Mouse (Mus musculus) heart, adult 2 months (tissue): Measurements from ENCODE around the gene Dnajb4. TPM values are rescaled to one million over a fixed set of nuclear protein-coding genes. Genes with fewer than 3 reads are reported as not detected.

ENCODE experiments used
- DNase-seq, 2 experiments: peaks; one replicate each; pipeline ENCODE4 v3.0.0; 2021
- H3K27ac ChIP-seq: fragments of 200-600 bp; 2 replicates; pipeline ENCODE4 v1.8.1; 2022
- H3K27me3 ChIP-seq: fragments of 200-500 bp; 2 replicates; pipeline ENCODE4 v1.6.1; 2012; ENCODE audit warnings: mild to moderate bottlenecking, low read length, inconsistent platforms, mixed read lengths; ENCODE audit not compliant: control insufficient read depth, insufficient read depth
- H3K36me3 ChIP-seq: fragments of 200-500 bp; 2 replicates; pipeline ENCODE4 v1.6.1; 2012; ENCODE audit warnings: low read length, inconsistent platforms; ENCODE audit not compliant: control insufficient read depth, insufficient read depth
- H3K4me1 ChIP-seq: fragments of 200-500 bp; 2 replicates; pipeline ENCODE4 v1.6.1; 2011; ENCODE audit warnings: low read length; ENCODE audit not compliant: control insufficient read depth, insufficient read depth
- H3K4me3 ChIP-seq: fragments of 200-600 bp; 2 replicates; pipeline ENCODE4 v1.8.1; 2022
- H3K79me2 ChIP-seq: fragments of 200-500 bp; replicated peaks from 2 replicates; pipeline ENCODE4 v1.6.1; 2012; ENCODE audit warnings: mild to moderate bottlenecking, inconsistent platforms, low read length, moderate library complexity, mixed read lengths; ENCODE audit not compliant: control insufficient read depth, insufficient read depth
- H3K9ac ChIP-seq: fragments of 200-500 bp; 2 replicates; pipeline ENCODE4 v1.6.1; 2012; ENCODE audit warnings: low read depth, mild to moderate bottlenecking, control low read depth, inconsistent platforms, low read length, mixed read lengths
- CTCF ChIP-seq: fragments of 200-600 bp; IDR thresholded peaks from 2 replicates; pipeline ENCODE4 v1.8.1; 2022; ENCODE audit warnings: antibody characterized with exemption, mild to moderate bottlenecking, moderate library complexity
- EP300 ChIP-seq: fragments of 200-500 bp; IDR thresholded peaks from 2 replicates; pipeline ENCODE4 v1.6.1; 2011; ENCODE audit warnings: low read depth, low read length, control low read depth; ENCODE audit not compliant: insufficient read depth
- POLR2A ChIP-seq: fragments of 200-500 bp; IDR thresholded peaks from 2 replicates; pipeline ENCODE4 v1.6.1; 2011; ENCODE audit warnings: mild to moderate bottlenecking, low read depth, low read length, control low read depth; ENCODE audit not compliant: insufficient read depth
- WGBS: fragments of 180-500 bp; shearing (Covaris S2); methylation state at CpG from one replicate; pipeline ENCODE4 v1.1.7; 2018; 5-methylcytosine and 5-hydroxymethylcytosine counted together
- intact Hi-C: fragments of 180-260 bp; cut with DNase I; formaldehyde crosslinking; loops from one replicate; pipeline ENCODE4 v1.15.1; 2025
- polyA plus RNA-seq: library from polyadenylated mRNA; depleted of rRNA; stranded (reverse); fragments of >200 nt; gene quantifications from 2 replicates; pipeline ENCODE4 v1.2.3, GENCODE M21; 2012
- total RNA-seq, 2 experiments: library from RNA; stranded (reverse); gene quantifications; 2 replicates each; pipeline ENCODE4 v1.2.3; 2021

Gene Dnajb4
- total and polyA plus RNA-seq, 3 experiments: 18.1 to 102 (median 98.4) TPM

DNA sequence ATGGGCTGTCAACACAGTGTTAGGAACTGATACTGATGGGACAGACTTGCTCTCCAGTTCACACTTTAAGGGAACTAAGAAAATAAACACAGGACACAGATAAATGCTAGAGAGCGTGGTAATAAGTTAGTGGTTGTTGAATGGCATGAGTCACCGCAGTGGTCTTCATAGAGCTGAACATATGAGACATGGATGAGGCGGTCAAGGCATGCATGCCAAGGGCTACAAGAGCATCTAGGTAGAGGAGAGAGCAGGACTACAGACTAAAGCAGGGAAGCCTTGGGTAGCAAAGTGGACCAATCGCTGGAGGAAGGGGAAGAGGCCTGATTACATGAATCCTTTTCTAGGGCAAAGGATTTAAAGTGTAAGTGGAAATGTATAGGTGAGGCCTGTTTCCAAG, 2.9 kb downstream of the Dnajb4 start:
- peaks cover 7% of the 10 kb centered on the region for H3K79me2 ChIP-seq
- H3K36me3 ChIP-seq: peaks cover 6% of the 10 kb centered on the region
- H3K27ac ChIP-seq: no peak overlapping the region
- no peak overlapping the region for H3K9ac ChIP-seq
- no peaks in the 10 kb centered on the region for H3K27me3 ChIP-seq
- H3K4me3 ChIP-seq: no peak overlapping the region
- DNase-seq: no peak
- TF ChIP-seq EP300: no peak
- no peak for TF ChIP-seq POLR2A
- no peak for TF ChIP-seq CTCF
- intact Hi-C loops: no loop called here
- 98% methylated on average over 4 of the region's 4 CpGs for WGBS
- peaks cover 7% of the 10 kb centered on the region for H3K4me1 ChIP-seq

GRCm38 (mm10) chr3:152204577-152204976, 5.5 kb downstream of the Dnajb4 start:
- WGBS: 62% methylated on average over 3 of the region's 3 CpGs
- Histone ChIP-seq H3K36me3 (peaks cover 2% of the 10 kb centered on the region), H3K4me1 (peaks cover 3% of the 10 kb centered on the region; the same call in 1 of the 2 replicates), H3K79me2 (peaks cover 4% of the 10 kb centered on the region), H3K9ac (no peak overlapping the region), H3K27me3 (no peaks in the 10 kb centered on the region), H3K4me3 (no peak overlapping the region), H3K27ac (no peak overlapping the region)
- intact Hi-C loops: no loop called here
- no peak for TF ChIP-seq CTCF
- TF ChIP-seq POLR2A: no peak
- no peak for TF ChIP-seq EP300
- no peak for DNase-seq

- peaks cover 2% of the 10 kb centered on the region for H3K36me3 ChIP-seq
- no peak for TF ChIP-seq POLR2A
- TF ChIP-seq CTCF: no peak
- H3K27ac ChIP-seq: no peak overlapping the region
- H3K27me3 ChIP-seq: no peaks in the 10 kb centered on the region
- WGBS: 63% methylated on average over 3 of the region's 3 CpGs
- H3K79me2 ChIP-seq: peaks cover 4% of the 10 kb centered on the region
- no peak overlapping the region for H3K9ac ChIP-seq
- no peak overlapping the region for H3K4me3 ChIP-seq
- peaks cover 1% of the 10 kb centered on the region; the same call in 1 of the 2 replicates for H3K4me1 ChIP-seq
- intact Hi-C loops: no loop called here
- no peak for DNase-seq
Observed at GRCm38 (mm10) chr3:152203996-152204395, 6.1 kb downstream of the Dnajb4 start.

DNA sequence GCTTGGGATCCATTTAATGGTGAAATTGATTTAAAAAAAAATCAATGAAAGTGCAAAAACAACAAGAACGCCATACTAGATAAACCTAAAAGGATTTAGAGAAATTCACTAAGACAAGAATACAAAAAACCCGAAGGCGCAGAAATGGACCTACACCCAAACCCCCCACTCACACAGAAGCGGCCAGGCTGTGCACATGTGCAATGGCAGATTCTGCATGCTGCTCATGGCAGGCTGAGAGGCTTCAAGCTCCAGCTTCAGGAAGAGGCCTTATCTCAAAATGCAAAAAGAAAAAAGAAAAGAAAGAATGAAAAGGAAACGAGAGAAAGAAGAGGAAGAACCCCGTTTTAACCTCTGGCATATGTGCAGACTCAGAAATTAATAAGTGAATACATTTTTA, 6.7 kb downstream of the Dnajb4 start:
- no peak overlapping the region for H3K27ac ChIP-seq
- intact Hi-C loops: no loop called here
- H3K27me3 ChIP-seq: no peaks in the 10 kb centered on the region
- H3K4me3 ChIP-seq: no peak overlapping the region
- DNase-seq: no peak
- peaks cover 2% of the 10 kb centered on the region for H3K36me3 ChIP-seq
- no peak for TF ChIP-seq POLR2A
- TF ChIP-seq EP300: no peak
- no peak for TF ChIP-seq CTCF
- 75% methylated on average over 6 of the region's 6 CpGs for WGBS
- H3K9ac ChIP-seq: no peak overlapping the region
- H3K4me1 ChIP-seq: no peaks in the 10 kb centered on the region
- H3K79me2 ChIP-seq: peaks cover 2% of the 10 kb centered on the region; the same call in 1 of the 2 replicates

DNA sequence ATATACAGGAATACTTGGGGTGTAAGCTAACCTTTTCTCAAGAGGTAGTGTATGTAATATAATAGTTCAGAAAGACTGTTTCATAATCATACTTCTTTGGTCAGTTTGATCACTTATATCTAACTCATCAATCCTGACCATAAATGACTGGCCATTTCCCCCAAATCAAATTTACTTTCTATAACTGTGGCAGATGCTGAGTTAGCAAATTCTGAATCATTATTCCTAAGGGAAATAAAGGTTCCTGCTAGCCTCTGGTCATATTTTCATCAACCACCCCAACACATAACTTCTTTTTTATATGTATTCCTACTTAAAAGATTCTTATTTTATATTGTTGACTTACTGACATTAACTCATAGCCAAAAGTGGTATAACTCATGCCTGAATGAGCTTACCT, 7.2 kb downstream of the Dnajb4 start:
- H3K9ac ChIP-seq: no peak overlapping the region
- H3K36me3 ChIP-seq: peaks cover 2% of the 10 kb centered on the region
- TF ChIP-seq EP300 (no peak), POLR2A (no peak), CTCF (no peak)
- peaks cover 2% of the 10 kb centered on the region; the same call in 1 of the 2 replicates for H3K79me2 ChIP-seq
- no peak for DNase-seq
- no peaks in the 10 kb centered on the region for H3K27me3 ChIP-seq
- no peak overlapping the region for H3K27ac ChIP-seq
- intact Hi-C loops: no loop called here
- no peaks in the 10 kb centered on the region for H3K4me1 ChIP-seq
- no peak overlapping the region for H3K4me3 ChIP-seq

- Histone ChIP-seq H3K27me3 (no peaks in the 10 kb centered on the region), H3K36me3 (no peaks in the 10 kb centered on the region; the same call in 1 of the 2 replicates), H3K79me2 (no peaks in the 10 kb centered on the region), H3K9ac (no peak overlapping the region), H3K4me1 (no peaks in the 10 kb centered on the region), H3K4me3 (no peak overlapping the region), H3K27ac (no peak overlapping the region)
- TF ChIP-seq CTCF: no peak
- TF ChIP-seq POLR2A: no peak
- no peak for TF ChIP-seq EP300
- intact Hi-C loops: no loop called here
- WGBS: 83% methylated on average over 2 of the region's 2 CpGs
- no peak for DNase-seq
Observed at GRCm38 (mm10) chr3:152201651-152202050, 8.5 kb downstream of the Dnajb4 start.

- no peak overlapping the region for H3K4me3 ChIP-seq
- no peaks in the 10 kb centered on the region for H3K4me1 ChIP-seq
- no peak for TF ChIP-seq POLR2A
- TF ChIP-seq EP300: no peak
- H3K79me2 ChIP-seq: no peaks in the 10 kb centered on the region
- H3K27me3 ChIP-seq: no peaks in the 10 kb centered on the region
- 96% methylated on average over 3 of the region's 3 CpGs for WGBS
- no peak overlapping the region for H3K27ac ChIP-seq
- DNase-seq: no peak
- H3K36me3 ChIP-seq: no peaks in the 10 kb centered on the region
- no peak overlapping the region for H3K9ac ChIP-seq
- intact Hi-C loops: no loop called here
Observed at GRCm38 (mm10) chr3:152201181-152201580, 8.9 kb downstream of the Dnajb4 start.
